Mouse (Mus musculus): ENCODE results near the gene Cd86. TPM values are rescaled to one million over a fixed set of nuclear protein-coding genes. Genes with fewer than 3 reads are reported as not detected.

Gene Cd86
- 1 to 10 TPM; 1.2 to 3.5 TPM for total RNA-seq (2021)
- long read RNA-seq, experiment 1, partial matches to known transcripts: 1 of 6 reads
- long read RNA-seq, experiment 1, other reads (novel, unspliced or antisense): 3 of 6 reads
- long read RNA-seq, experiment 2, partial matches to known transcripts: 0 of 2 reads
- long read RNA-seq, experiment 2, other reads (novel, unspliced or antisense): 0 of 2 reads

GRCm38 (mm10) chr16:36665782-36666181 lies at the start of gene Cd86:
Cd86 (minus strand) TSS chr16:36666081.
- no peak for DNase-seq (ENCODE audit: low spot score in 2 of 2)

GRCm38 (mm10) chr16:36711760-36712159 lies 45.9 kb upstream of the Cd86 start:
- DNase-seq (ENCODE audit: low spot score in 2 of 2): no peak

- DNase-seq (ENCODE audit: low spot score in 2 of 2): no peak
These were observed 44.9 kb upstream of the Cd86 start for GRCm38 (mm10) chr16:36710794-36711193.

DNA sequence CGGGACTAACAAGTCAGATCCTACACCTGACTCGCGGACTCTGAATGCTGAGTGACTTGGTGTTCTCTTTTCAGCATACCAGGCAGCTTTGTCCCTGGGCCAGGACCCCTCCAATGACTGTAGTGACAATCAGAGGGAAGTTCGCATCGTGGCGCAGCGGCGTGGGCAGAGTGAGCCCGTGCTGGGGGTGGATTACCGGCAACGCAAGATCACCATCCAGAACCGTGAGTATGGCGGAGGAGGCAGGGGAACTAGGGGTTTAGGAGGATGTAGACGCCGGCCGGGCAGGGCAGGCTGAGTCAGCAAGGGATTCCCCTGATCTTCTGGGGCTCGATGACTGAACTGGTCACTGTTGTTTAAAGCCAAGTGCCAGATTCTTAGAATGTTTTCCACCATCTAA lies 43.5 kb upstream of the Cd86 start:
- no peak for DNase-seq (ENCODE audit: low spot score in 2 of 2)

DNA sequence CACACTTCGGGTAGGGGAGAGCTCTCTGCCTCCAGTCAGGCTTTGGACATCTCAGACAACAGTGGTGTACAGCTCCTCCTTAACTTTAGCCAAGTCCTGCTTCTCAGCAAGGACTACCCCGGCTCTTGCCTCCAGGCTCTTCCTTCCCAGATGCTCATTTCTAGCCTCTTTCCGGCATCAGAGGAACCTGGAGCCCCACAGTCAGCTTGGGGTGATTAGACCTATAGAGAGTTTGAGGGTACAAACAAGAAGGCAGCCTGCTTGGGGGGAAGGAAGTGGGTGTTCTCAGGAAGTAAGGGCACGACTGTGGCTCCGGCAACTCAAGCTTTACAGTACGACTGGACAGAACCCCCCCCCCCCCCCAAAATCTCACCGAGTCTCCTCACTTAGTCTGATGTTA lies 42.9 kb upstream of the Cd86 start:
- no peak for DNase-seq (ENCODE audit: low spot score in 2 of 2)

- no peak for DNase-seq (ENCODE audit: low spot score in 2 of 2)
These were observed 42.0 kb upstream of the Cd86 start for GRCm38 (mm10) chr16:36707702-36708423.

- DNase-seq (ENCODE audit: low spot score in 2 of 2): no peak
These were observed 34.6 kb upstream of the Cd86 start for GRCm38 (mm10) chr16:36700484-36700883.

- DNase-seq (ENCODE audit: low spot score in 2 of 2): no peak
These were observed 31.4 kb upstream of the Cd86 start for GRCm38 (mm10) chr16:36697331-36697730.

DNA sequence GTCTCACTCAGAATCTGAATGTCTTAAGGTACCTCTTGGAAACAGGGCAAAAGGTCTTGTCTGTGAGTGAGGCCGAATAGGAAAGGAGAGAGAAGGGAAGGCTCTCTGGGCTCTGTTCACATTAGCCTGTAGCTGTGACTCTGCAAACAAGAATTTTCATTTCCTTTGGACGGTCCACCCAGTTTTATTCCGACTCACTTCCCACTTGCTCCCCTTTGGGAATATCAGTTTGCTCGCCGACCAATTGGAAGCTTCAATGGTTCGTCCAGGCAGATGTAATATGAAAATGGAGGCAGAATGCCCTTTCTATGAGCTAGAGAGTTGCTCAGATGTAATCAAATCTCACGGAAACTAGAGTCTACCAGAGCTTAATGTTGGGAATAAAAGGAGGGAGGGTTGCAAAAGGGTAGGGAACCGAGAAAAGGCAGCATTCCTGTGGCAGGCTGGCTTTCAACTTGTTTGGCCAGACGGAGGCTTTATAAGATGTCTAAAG lies 29.0 kb upstream of the Cd86 start:
- DNase-seq (ENCODE audit: low spot score in 2 of 2): no peak

DNA sequence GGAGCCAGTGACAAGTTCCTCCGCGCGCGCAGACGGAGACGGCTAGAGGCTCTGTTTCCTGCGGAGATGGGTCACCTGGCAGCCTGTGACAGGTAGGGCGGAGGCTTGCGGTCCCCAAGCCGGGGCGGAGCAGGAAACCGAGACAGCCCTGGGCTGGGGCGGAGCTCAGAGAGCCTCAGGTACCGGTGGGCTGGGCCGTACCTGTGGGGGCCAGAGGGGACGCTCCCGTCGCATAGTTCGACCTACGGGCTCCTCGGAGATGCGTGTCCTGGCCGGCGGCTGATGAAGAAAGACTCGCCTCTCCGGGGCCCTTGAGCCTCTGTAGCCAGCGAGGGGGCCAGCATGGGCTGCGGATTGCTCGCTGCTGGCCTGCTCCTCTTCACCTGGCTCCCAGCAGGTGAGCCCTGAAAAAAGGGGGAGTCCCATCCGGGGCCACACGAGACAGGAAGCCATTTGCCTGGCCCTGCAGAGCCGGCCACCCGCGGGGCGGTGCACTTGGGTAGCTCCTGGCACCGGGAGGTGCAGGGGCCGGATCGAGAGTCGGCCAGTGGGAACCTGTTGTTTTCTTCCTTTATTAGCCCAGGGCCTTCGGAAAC lies 28.0 kb upstream of the Cd86 start, which contains the start of gene Ildr1:
TSS of gene Ildr1 (plus strand) at position 161 of the 596 bp plus-strand sequence.
- no peak for DNase-seq (ENCODE audit: low spot score in 2 of 2)

DNA sequence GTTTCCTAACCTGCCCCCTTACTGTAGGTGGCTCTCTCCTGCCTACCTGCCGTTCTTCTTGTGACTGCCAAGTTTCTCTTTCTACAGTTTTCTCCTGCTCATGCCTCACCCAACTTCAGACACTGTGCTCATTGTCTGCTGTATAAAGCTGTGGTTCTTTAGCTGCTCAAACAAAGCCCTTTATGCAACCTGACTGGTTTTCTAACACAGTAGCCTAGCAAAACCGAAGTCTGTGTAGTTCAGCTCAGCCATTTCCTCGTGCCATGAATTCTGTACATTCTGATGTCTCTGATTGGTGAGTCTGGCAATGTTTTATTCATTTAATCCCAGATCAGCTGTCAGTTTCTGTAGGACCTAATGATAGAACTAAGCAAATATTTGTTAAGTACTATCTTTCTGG lies 25.6 kb upstream of the Cd86 start:
- no peak for DNase-seq (ENCODE audit: low spot score in 2 of 2)

GRCm38 (mm10) chr16:36688076-36688475 lies 22.2 kb upstream of the Cd86 start:
- DNase-seq (ENCODE audit: low spot score in 2 of 2): no peak

DNA sequence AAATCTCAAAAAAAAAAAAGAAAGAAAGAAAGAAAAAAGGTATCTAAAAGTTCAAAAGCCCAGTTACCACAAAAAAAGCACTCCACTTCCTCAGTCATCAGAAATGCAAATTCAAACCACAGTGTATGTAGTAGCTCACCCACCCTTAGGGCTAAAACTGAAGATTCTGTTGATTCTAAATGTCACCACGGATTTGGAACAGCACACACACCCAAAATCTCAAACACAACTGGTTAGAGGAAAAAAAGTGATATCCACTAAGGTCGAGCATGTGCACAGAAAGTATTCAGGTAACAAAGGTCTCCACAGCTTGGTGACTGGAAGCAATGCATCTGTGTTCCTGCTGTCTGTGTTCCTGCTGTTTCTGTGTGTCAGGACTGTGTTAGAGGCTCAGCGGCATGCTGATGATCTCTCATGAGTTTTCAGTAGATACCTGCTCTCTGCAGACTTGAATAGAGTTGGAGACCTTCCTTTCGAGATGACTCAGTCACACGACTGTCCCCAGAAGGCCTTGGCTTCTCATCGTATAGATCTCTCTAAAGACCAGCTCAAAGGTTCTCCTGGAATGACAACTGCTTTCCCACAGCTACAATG lies 18.5 kb upstream of the Cd86 start:
- no peak for DNase-seq (ENCODE audit: low spot score in 2 of 2)

DNA sequence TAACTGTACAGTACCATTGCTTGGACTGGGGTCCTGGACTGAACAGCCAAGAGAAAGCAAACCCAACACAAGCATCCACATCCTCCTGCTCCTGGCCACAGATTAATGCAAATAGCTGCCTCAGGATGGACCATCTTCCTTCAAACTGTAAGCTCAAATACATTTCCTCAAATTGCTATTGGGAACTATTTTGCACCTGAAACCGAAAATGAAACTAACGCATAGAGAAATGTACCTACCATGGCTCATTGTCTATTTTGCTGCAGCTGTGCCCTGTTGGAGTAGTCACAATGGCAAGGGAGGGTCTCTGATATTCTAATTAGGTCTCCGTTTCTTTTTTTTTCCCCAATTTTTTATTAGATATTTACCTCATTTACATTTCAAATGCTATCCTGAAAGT lies 15.9 kb upstream of the Cd86 start:
- no peak for DNase-seq (ENCODE audit: low spot score in 2 of 2)

DNA sequence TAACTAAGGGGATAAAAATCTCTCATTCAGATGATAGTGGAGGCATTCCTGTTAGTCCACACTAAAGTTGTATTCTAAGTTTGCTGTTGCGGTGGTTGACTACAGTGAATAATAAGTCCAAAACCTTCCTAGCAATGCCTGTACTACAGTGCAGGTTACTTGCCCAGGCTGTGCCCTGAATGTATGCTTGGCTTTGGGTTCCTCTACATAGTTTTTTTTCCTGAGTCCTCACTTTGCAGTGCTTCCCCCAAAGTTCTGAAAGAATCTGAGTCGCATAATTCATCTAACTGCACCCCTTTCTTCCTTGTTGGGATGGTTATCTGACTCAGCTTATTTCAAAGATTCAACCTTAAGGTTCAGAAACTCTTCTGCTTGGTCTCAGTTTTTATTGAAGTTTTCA lies 10.0 kb upstream of the Cd86 start:
- DNase-seq (ENCODE audit: low spot score in 2 of 2): no peak

DNA sequence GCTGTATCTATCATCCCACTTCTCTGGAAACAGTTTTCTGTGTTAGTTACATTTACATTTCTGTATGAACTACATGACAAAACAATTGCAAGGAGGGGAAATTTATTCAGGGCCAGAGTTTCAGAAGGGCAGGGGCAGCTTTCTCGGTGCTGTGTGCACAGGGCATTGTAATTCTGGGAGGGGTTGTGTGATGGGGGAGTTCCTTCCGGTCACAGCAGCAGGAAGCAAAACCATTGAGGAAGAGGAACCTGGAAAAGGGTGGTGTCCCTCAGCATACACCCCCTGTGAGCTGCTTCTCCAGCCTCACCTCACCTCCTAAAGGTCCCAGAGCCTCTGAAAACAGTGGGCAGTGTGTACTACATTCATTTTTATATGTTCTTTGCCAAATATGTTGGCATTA lies 9.4 kb upstream of the Cd86 start:
- no peak for DNase-seq (ENCODE audit: low spot score in 2 of 2)

DNA sequence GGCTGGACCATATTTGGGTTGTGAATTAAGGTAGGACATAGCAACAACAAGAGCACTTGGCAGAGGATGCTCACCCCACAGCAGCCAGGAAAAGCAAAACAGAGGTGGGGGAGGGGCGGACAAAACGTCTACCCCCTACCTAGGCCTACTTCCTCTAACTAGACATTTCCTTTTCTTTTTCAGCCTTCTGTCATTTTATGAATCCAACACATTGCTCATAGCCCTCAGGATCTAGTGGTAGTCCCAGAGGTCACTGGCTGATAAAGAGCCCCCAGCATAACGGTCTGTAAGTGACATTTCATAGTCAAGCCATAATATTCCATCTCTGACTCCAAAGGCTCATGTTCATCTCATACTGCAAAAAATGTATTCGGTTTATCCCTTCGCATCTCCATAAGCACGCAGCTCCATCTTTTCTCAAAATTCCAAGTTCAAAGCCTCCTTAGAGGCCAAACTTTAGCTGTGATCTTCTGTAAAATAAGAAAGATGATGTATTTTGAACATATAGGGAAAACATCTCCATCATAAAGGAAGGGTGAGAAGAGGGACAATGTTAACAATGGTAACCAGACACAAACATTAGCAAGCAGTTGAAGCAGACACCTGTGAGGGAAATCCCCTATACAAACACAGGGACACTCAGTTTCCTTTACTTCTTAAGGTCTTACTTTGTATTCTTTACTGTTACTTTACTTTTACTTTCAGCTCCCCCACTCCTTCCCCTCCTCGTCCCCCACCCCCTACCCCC lies 8.8 kb upstream of the Cd86 start:
- DNase-seq (ENCODE audit: low spot score in 2 of 2): no peak

GRCm38 (mm10) chr16:36673196-36673595 lies 7.3 kb upstream of the Cd86 start:
- DNase-seq (ENCODE audit: low spot score in 2 of 2): no peak

GRCm38 (mm10) chr16:36670590-36670989 lies 4.7 kb upstream of the Cd86 start:
- no peak for DNase-seq (ENCODE audit: low spot score in 2 of 2)

DNA sequence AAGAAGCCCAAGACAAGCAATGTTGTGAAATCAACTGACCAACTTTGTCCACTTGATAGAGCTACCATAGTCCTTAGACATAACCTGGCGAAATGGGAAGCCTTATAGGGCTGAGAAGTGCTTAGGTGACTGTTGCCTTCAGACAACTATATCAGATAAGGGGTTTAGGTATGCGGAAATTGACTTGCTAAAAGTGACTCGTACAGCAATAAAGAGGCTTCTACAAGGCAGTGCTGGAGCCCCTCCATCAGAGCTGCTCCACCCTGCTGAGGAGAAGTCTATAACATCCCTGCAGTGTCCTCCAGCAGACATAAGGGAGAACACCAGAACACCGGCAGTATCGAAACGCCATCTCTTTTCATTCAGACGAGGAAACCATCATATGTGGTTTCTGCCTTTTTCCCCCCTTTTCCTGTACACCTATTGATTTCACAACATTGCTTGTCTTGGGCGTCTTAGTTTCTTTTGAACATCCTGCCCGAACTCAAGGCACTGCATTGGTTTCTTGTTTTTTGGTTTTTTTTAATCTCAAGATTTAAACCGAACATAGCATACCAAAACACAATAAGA lies 652 bp upstream of the Cd86 start:
- DNase-seq (ENCODE audit: low spot score in 2 of 2): no peak

GRCm38 (mm10) chr16:36663484-36663883 lies 2.4 kb downstream of the Cd86 start:
- no peak for DNase-seq (ENCODE audit: low spot score in 2 of 2)
